Mouse (Mus musculus) cortical plate, adult 2 months (tissue): ENCODE data around the gene Kcnk5. TPM values are rescaled to one million over a fixed set of nuclear protein-coding genes. Genes with fewer than 3 reads are reported as not detected.

ENCODE experiments used
- H3K27ac ChIP-seq: fragments of 200-500 bp; 2 replicates; pipeline ENCODE4 v1.5.1; 2012; ENCODE audit warnings: low read length, control low read depth, inconsistent platforms; ENCODE audit not compliant: insufficient read depth
- H3K4me1 ChIP-seq: fragments of 200-500 bp; 2 replicates; pipeline ENCODE4 v1.6.1; 2011; ENCODE audit warnings: low read length; ENCODE audit not compliant: control insufficient read depth, insufficient read depth
- H3K4me3 ChIP-seq: fragments of 200-500 bp; 2 replicates; pipeline ENCODE4 v1.5.1; 2011; ENCODE audit warnings: mild to moderate bottlenecking, low read length, control low read depth; ENCODE audit not compliant: insufficient read depth
- CTCF ChIP-seq: fragments of 200-500 bp; IDR thresholded peaks from 2 replicates; pipeline ENCODE4 v1.5.1; 2011; ENCODE audit warnings: mild to moderate bottlenecking, control low read depth, low read length; ENCODE audit not compliant: insufficient read depth; ENCODE audit errors: extremely low read depth
- POLR2A ChIP-seq: fragments of 200-500 bp; IDR thresholded peaks from 2 replicates; pipeline ENCODE4 v1.6.1; 2011; ENCODE audit warnings: mild to moderate bottlenecking, low read length, control low read depth; ENCODE audit not compliant: insufficient read depth; ENCODE audit errors: extremely low read depth
- polyA plus RNA-seq: library from polyadenylated mRNA; depleted of rRNA; stranded (reverse); fragments of >200 nt; gene quantifications from 2 replicates; pipeline ENCODE4 v1.2.3, GENCODE M21; 2012; rRNA removed

The Kcnk5 gene
- polyA plus RNA-seq, 1 experiment: 0.71 TPM

DNA sequence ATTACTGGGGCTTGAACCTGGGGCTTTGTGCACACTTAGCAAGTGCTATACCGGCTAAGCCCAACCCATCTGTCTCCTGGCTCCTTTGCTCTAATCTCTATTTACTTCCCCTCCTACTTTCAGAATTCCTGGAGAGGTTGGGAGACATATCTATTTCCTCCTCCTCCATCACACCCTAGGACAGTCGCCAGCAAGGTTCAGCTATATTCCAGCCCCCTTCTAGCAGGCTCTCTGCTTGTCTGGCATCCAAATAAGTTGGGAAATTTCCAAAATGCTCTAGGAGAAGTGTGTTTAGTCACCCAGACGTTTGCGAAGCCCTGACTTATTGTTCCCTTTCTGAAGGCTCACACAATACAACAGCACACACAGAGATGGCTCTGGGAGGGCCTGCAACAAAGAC lies 78.4 kb downstream of the Kcnk5 start:
- no peak overlapping the region for H3K27ac ChIP-seq
- 0 out of 2 replicates have a peak, but pooled peaks cover 2% of the 10 kb centered on the region for H3K4me1 ChIP-seq
- no peak overlapping the region for H3K4me3 ChIP-seq
- TF ChIP-seq CTCF (no peak), POLR2A (no peak)

DNA sequence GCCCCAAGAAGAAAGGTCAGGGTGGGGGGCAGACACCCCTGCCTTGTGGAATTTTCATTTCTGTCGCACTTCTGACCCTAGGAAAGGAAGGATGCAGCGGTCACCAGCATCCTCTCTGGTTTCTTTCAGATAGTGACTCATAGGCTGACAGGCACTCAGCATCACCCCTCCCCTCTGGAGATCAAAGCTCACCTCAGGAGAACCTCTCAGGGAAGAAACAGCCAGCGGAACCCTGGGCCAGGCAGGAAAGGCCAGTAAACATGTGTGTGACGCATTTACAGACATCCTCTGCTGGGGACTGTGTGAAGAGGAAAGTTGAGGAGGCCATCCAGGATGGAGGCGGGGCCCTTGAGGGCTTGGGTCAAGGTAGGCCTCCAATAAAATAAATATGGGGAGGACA lies 83.5 kb downstream of the Kcnk5 start:
- H3K4me1 ChIP-seq: 0 out of 2 replicates have a peak, but pooled peaks cover 2% of the 10 kb centered on the region
- H3K4me3 ChIP-seq: no peak overlapping the region
- no peak overlapping the region for H3K27ac ChIP-seq
- TF ChIP-seq CTCF (no peak), POLR2A (no peak)

DNA sequence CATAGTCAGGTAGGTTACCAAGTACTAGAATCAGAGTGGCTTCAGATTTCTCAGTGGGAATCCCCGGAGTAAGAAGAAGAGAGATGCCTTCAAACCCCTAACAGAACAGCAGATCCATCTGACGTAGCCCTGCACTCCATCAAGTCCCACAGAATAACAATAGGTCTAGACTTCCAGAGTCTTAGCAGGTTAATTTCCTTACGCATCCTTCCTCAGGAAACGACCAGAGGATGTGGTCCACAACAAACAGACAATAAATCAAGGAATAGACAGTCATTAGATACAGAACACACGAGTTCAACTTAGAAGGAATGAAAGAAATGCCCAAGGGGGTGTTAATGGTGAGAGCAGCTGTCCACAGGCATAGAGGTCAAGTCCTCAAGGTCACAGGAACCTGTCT lies 86.7 kb downstream of the Kcnk5 start:
- no peak overlapping the region for H3K27ac ChIP-seq
- H3K4me3 ChIP-seq: no peak overlapping the region
- TF ChIP-seq CTCF: no peak
- TF ChIP-seq POLR2A: no peak
- no peaks in the 10 kb centered on the region for H3K4me1 ChIP-seq

DNA sequence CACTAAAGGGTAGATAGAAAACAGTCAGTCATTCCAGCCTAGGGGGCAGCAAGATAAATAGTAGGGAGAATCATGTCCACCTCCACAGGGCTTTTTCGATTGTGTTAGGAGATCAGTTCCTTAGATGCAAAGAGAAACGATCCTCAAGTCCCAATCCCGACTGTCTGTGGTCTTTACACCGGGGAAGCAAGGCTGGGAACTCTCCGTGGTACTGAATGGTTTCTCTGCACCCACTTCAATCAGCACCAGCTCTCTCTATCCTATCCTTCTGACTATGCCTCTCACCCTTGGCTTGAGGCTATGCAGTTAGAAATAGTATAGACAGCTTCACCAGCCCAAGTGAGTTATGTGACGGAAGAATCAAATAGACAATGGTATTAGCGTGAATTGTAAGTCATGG lies 88.1 kb downstream of the Kcnk5 start:
- Histone ChIP-seq H3K4me3 (no peak overlapping the region), H3K4me1 (no peaks in the 10 kb centered on the region), H3K27ac (no peak overlapping the region)
- TF ChIP-seq CTCF: no peak

Other genes with a start within 250 kb of the Kcnk5 start
- 104 and 123 TPM in 2 replicates for gene Gng2, start 204.2 kb downstream of the Kcnk5 start, polyA plus RNA-seq
- gene Saysd1, start 43.3 kb downstream of the Kcnk5 start, polyA plus RNA-seq: 8.2 and 8.3 TPM in 2 replicates
- gene Kcnk16, start 87.4 kb upstream of the Kcnk5 start, polyA plus RNA-seq: not detected in 2 replicates
- 30.4 and 32.7 TPM in 2 replicates for gene Nudt13, start 112.9 kb upstream of the Kcnk5 start, polyA plus RNA-seq
- gene Ecd, start 166.3 kb upstream of the Kcnk5 start, polyA plus RNA-seq: 31.8 and 32.5 TPM in 2 replicates
- 56.6 and 61.0 TPM in 2 replicates for gene Fam149b, start 166.4 kb upstream of the Kcnk5 start, polyA plus RNA-seq
- gene Dnajc9, start 207.1 kb upstream of the Kcnk5 start, polyA plus RNA-seq: 37.0 and 37.2 TPM in 2 replicates
- gene Mrps16, start 211.8 kb upstream of the Kcnk5 start, polyA plus RNA-seq: 44.9 and 45.4 TPM in 2 replicates